10 mouse cellular contexts compared by ENCODE assay signal in genomic region chr2:157750926-157751588, GRCm38 (mm10). TPM values are rescaled to one million over a fixed set of nuclear protein-coding genes. Genes with fewer than 3 reads are reported as not detected.
DNase-seq lines count a peak whose midpoint lies in the region; ATAC-seq and TF ChIP-seq lines count a peak whose summit lies in the region.
"Had no signal": no experiment of that assay in that cellular context is flagged by ENCODE, and none has a peak within 500 bp of the region (broad histone marks: within the 10 kb centered on the region; RNA-seq: fewer than 3 reads in every experiment).

No protein-coding gene starts in this region.

- no peak overlapping the region for H3K27ac ChIP-seq in heart, embryonic 11.5 days (ENCODE audit: low read depth, low read length)
- no peak overlapping the region for H3K27ac ChIP-seq in heart, adult 2 months
- H3K27ac ChIP-seq in forebrain, embryonic 13.5 days: peak overlapping the region; percentile 95
- H3K27ac ChIP-seq: liver, embryonic 14.5 days had no signal

- no peak for DNase-seq in heart, adult 2 months
- peak; percentile 15 for DNase-seq in 416B (ENCODE audit: low read depth)
- peak; percentile 38 for DNase-seq in lung, postnatal 14 days
- DNase-seq in spleen, postnatal 10 days (ENCODE audit: low spot score in 2 of 2): no peak
- no peak for DNase-seq in frontal cortex, postnatal 25 days (ENCODE audit: low spot score in 2 of 2)

- H3K4me2 ChIP-seq in heart, embryonic 11.5 days: peak overlapping the region; percentile 52
- peak overlapping the region; percentile 40 for H3K4me2 ChIP-seq in forebrain, embryonic 13.5 days

- H3K27me3 ChIP-seq in heart, embryonic 11.5 days (ENCODE audit: control insufficient read depth, insufficient read depth, low read length): no peaks in the 10 kb centered on the region
- H3K27me3 ChIP-seq in heart, adult 2 months (ENCODE audit: control insufficient read depth, insufficient read depth, low read length): no peaks in the 10 kb centered on the region
- no peaks in the 10 kb centered on the region for H3K27me3 ChIP-seq in forebrain, embryonic 13.5 days
- H3K27me3 ChIP-seq: CH12.LX had no signal

- H3K4me1 ChIP-seq in heart, embryonic 11.5 days (ENCODE audit: control insufficient read depth, insufficient read depth, low read length): peaks cover 28% of the 10 kb centered on the region
- peaks cover 6% of the 10 kb centered on the region for H3K4me1 ChIP-seq in heart, adult 2 months (ENCODE audit: control insufficient read depth, insufficient read depth, low read length)
- peaks cover 58% of the 10 kb centered on the region for H3K4me1 ChIP-seq in forebrain, embryonic 13.5 days

- TF ChIP-seq EP300 in heart, adult 2 months (IDR thresholded peaks at IDR 0.05; ENCODE audit: insufficient read depth, low read depth, low read length): no peak

- no peak overlapping the region for H3K4me3 ChIP-seq in heart, embryonic 11.5 days (ENCODE audit: low read depth, low read length)
- no peak overlapping the region for H3K4me3 ChIP-seq in heart, adult 2 months
- no peak overlapping the region for H3K4me3 ChIP-seq in forebrain, embryonic 13.5 days

- intact Hi-C loops in heart, adult 2 months (cut with DNase I): loop anchor here (5.0 to 10.0 kb wide), 2 partner anchors 121 to 194 kb away; no protein-coding TSS in a partner anchor

- no peak overlapping the region for H3K9ac ChIP-seq in heart, embryonic 11.5 days (ENCODE audit: low read depth, low read length)
- H3K9ac ChIP-seq in heart, adult 2 months (ENCODE audit: low read depth, low read length): no peak overlapping the region
- 0 out of 2 replicates have a peak overlapping the region, but pooled peaks have one; percentile 18 for H3K9ac ChIP-seq in forebrain, embryonic 13.5 days
- H3K9ac ChIP-seq: liver, embryonic 14.5 days had no signal

- no peaks in the 10 kb centered on the region for H3K9me3 ChIP-seq in heart, embryonic 11.5 days (replicated peaks; ENCODE audit: control insufficient read depth, low read length)
- no peaks in the 10 kb centered on the region for H3K9me3 ChIP-seq in forebrain, embryonic 13.5 days (replicated peaks)

- no peak for ATAC-seq in heart, embryonic 11.5 days (replicated peaks; ENCODE audit: insufficient number of reproducible peaks, low FRiP score, low TSS enrichment)
- peak; percentile 61 for ATAC-seq in forebrain, embryonic 13.5 days
- no peak for ATAC-seq in megakaryocyte, adult 5-6 weeks (ENCODE audit: poor library complexity, severe bottlenecking)

- WGBS in heart, embryonic 11.5 days (ENCODE audit: insufficient replicate concordance): 70% methylated on average over 12 of the region's 12 CpGs
- WGBS in heart, adult 2 months: 57% methylated on average over 12 of the region's 12 CpGs
- 45% methylated on average over 12 of the region's 12 CpGs for WGBS in forebrain, embryonic 13.5 days

- TF ChIP-seq POLR2A in heart, adult 2 months (IDR thresholded peaks at IDR 0.05; ENCODE audit: insufficient read depth, low read depth, low read length): no peak

- no peaks in the 10 kb centered on the region for H3K36me3 ChIP-seq in heart, embryonic 11.5 days (ENCODE audit: control insufficient read depth, insufficient read depth, low read length)
- peaks cover 4% of the 10 kb centered on the region; the same call in 1 of the 2 replicates for H3K36me3 ChIP-seq in heart, adult 2 months (ENCODE audit: control insufficient read depth, insufficient read depth, low read length)
- no peaks in the 10 kb centered on the region for H3K36me3 ChIP-seq in forebrain, embryonic 13.5 days (ENCODE audit: poor library complexity, severe bottlenecking)

- TF ChIP-seq CTCF in heart, adult 2 months (IDR thresholded peaks at IDR 0.05): no peak

- peaks cover 2% of the 10 kb centered on the region; the same call in 1 of the 2 replicates for H3K79me2 ChIP-seq in heart, adult 2 months (replicated peaks; ENCODE audit: control insufficient read depth, insufficient read depth, low read length)

RNA-seq across cellular contexts. Expression of gene Ctnnbl1, which starts 13.9 kb away (rescaled TPM):
- polyA plus RNA-seq in heart, embryonic 11.5 days (2014; fragmentation: Nextera tagmentation; extraction: Ambion mirVana): 36.3 and 40.1 TPM in 2 replicates
- total RNA-seq in heart, adult 2 months (2021): 10 to 100 TPM; 10.1 to 10.7 TPM
- 6.7 and 23.3 TPM in 2 replicates for polyA plus RNA-seq in heart, adult 2 months (2012; rRNA removed)
- 96.6 and 97.1 TPM in 2 replicates for polyA plus RNA-seq in forebrain, embryonic 13.5 days (2015; fragmentation: Nextera tagmentation; extraction: Ambion mirVana)
- total RNA-seq in megakaryocyte, adult 5-6 weeks (2015): 13.5 and 20.0 TPM in 2 replicates
- 35.2 and 35.9 TPM in 2 replicates for total RNA-seq in megakaryocyte, adult 5-6 weeks (2017)

Comparison
In these comparisons a context has a peak if more than half of its experiments do, and no peak if none do; other contexts are left out.
1. DNase-seq: peak in 416B (single experiment) and lung, postnatal 14 days (single experiment); none in heart, adult 2 months (0 of 2), spleen, postnatal 10 days (0 of 2) and frontal cortex, postnatal 25 days (0 of 2).